Mouse (Mus musculus): Measurements from ENCODE around the gene Tlr4.

- TF ChIP-seq POLR2A (IDR thresholded peaks at IDR 0.05; ENCODE audit: low read depth, low read length) (no peak), CTCF (IDR thresholded peaks at IDR 0.05; ENCODE audit: borderline replicate concordance, insufficient read depth, low read length) (no peak)
Observed at GRCm38 (mm10) chr4:66816364-66817026, 10.9 kb upstream of the Tlr4 start.

All from embryonic fibroblast, embryonic 13.5 days (primary cell).